Mouse (Mus musculus) bone marrow macrophage, adult 2 months (primary cell): Measurements from ENCODE around the gene Lhx6.

Experiments used
- CTCF ChIP-seq: IDR thresholded peaks from 2 replicates; pipeline ENCODE4 v1.5.1; 2012; ENCODE audit warnings: low read depth, mild to moderate bottlenecking, low read length, moderate library complexity
- POLR2A ChIP-seq: IDR thresholded peaks from 2 replicates; pipeline ENCODE4 v1.6.1; 2012; ENCODE audit warnings: mild to moderate bottlenecking, low read depth, low read length, borderline replicate concordance

DNA sequence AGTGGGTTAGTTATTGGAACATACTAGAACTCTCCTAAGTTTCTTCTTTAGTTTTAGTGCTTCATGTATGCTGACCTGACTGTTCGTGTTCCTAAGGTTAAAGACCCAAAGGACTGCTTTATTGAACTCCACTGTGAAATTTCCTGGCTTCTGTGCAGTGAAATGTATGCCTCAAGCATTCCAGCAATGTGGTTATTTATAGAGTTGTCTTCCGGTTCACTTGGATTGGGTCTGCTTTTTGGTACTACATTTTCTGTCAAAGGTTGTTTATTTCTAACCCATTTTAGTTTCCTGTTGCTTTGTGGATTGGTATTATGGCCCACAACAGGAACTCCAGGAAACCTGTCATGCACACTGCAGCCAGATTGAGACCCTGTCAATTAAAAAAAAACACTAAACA is 33.9 kb upstream of the Lhx6 start:
- TF ChIP-seq CTCF, result no peak
- no peak for TF ChIP-seq POLR2A
